Mouse (Mus musculus) E14TG2a.4 (cell line): ENCODE data around the gene Majin.

ENCODE experiments used
- CTCF ChIP-seq: conservative IDR thresholded peaks from 2 replicates; pipeline ENCODE4 v1.5.1; 2014; ENCODE audit warnings: low read length
- NANOG ChIP-seq: IDR thresholded peaks from 2 replicates; pipeline ENCODE4 v1.6.1; 2014; ENCODE audit warnings: borderline replicate concordance, low read length, mixed read lengths

DNA sequence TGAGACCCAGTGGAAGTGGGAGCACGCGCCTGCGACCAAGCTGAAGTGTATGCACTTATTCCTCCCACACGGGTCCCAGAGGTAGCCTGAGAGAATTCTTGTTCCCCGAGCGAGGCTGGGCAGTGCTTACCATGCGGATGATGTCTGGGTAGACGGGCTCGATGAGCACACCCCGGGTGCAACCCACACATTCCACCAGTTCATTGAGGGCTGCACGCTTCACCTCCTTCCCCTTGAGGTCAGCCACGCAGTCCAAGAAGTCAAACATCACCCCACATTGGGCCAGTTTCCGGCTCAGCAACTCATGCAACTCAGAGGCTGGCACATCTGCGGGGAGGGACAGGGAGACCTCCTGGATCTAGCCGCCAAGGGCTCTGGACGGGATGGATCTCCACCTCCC, 49.5 kb downstream of the Majin start:
- TF ChIP-seq CTCF (no peak), NANOG (no peak)
